Mouse (Mus musculus) testis, adult 2 months (tissue): ENCODE results near the gene C130026I21Rik.
"Not testable (repeated sequence)": the region's sequence is repeated elsewhere in the genome, so short reads cannot be mapped to it uniquely, and the experiment has no call there.

Experiments
- CTCF ChIP-seq: fragments of 200-500 bp; IDR thresholded peaks from 2 replicates; pipeline ENCODE4 v1.5.1; 2012; ENCODE audit warnings: low read depth, mild to moderate bottlenecking, inconsistent platforms, low read length, moderate library complexity; ENCODE audit not compliant: control insufficient read depth, insufficient read depth, insufficient replicate concordance
- POLR2A ChIP-seq: fragments of 200-500 bp; IDR thresholded peaks from 2 replicates; pipeline ENCODE4 v1.6.1; 2012; ENCODE audit warnings: low read depth, mild to moderate bottlenecking, inconsistent platforms, low read length, moderate library complexity; ENCODE audit not compliant: control insufficient read depth

GRCm38 (mm10) chr1:85033616-85034015 is 236.8 kb downstream of the C130026I21Rik start:
- TF ChIP-seq CTCF, POLR2A: not testable (repeated sequence)
